Mouse (Mus musculus) lung, postnatal 0 days (tissue): ENCODE data around the gene Nmnat2. TPM values are rescaled to one million over a fixed set of nuclear protein-coding genes. Genes with fewer than 3 reads are reported as not detected.

Source experiments
- ATAC-seq: fragments of 200-750 bp; cut with Nextera tagmentation; 2 replicates; pipeline ENCODE4 v1.8.0; 2017; ENCODE audit warnings: moderate library complexity
- DNase-seq: peaks from one replicate; pipeline ENCODE4 v3.0.0-alpha.2; 2016; ENCODE audit warnings: low spot score
- H3K27ac ChIP-seq: fragments of 300-500 bp; sonication (generic); 2 replicates; pipeline ENCODE4 v1.5.1; 2014; ENCODE audit warnings: antibody characterized with exemption, mild to moderate bottlenecking, low read length, mixed read lengths
- H3K27me3 ChIP-seq: fragments of 300-500 bp; sonication (generic); replicated peaks from 2 replicates; pipeline ENCODE4 v1.6.1; 2014; ENCODE audit warnings: low read length, mixed read lengths; ENCODE audit not compliant: insufficient read depth
- H3K36me3 ChIP-seq: fragments of 300-500 bp; sonication (generic); 2 replicates; pipeline ENCODE4 v1.6.1; 2014; ENCODE audit warnings: low read length, mixed read lengths; ENCODE audit not compliant: insufficient read depth
- H3K4me1 ChIP-seq: fragments of 300-500 bp; sonication (generic); 2 replicates; pipeline ENCODE4 v1.6.1; 2014; ENCODE audit warnings: antibody characterized with exemption, low read depth, low read length, mixed read lengths; ENCODE audit not compliant: insufficient read depth
- H3K4me2 ChIP-seq: fragments of 300-500 bp; sonication (generic); replicated peaks from 2 replicates; pipeline ENCODE4 v1.6.1; 2014; ENCODE audit warnings: low read depth, mild to moderate bottlenecking, low read length, moderate library complexity, mixed read lengths
- H3K4me3 ChIP-seq: fragments of 300-500 bp; sonication (generic); 2 replicates; pipeline ENCODE4 v1.5.1; 2014; ENCODE audit warnings: low read depth, low read length
- H3K9ac ChIP-seq: fragments of 300-500 bp; sonication (generic); replicated peaks from 2 replicates; pipeline ENCODE4 v1.6.1; 2014; ENCODE audit warnings: low read depth, mild to moderate bottlenecking
- H3K9me3 ChIP-seq: fragments of 300-500 bp; sonication (generic); 2 replicates; pipeline ENCODE4 v1.6.1; 2016; ENCODE audit warnings: low read length, mixed read lengths
- CTCF ChIP-seq: IDR thresholded peaks from 2 replicates; pipeline ENCODE4 v1.5.1; 2016; ENCODE audit warnings: antibody characterized with exemption, mild to moderate bottlenecking
- EP300 ChIP-seq: IDR thresholded peaks from 2 replicates; pipeline ENCODE4 v1.6.1; 2016; ENCODE audit warnings: antibody characterized with exemption, mild to moderate bottlenecking, control low read depth
- WGBS: fragments of 180-500 bp; shearing (Covaris S2); extraction: QIAGEN DNeasy Blood & Tissue Kit; methylation state at CpG from one replicate; pipeline ENCODE4 v1.1.7; 2014; 5-methylcytosine and 5-hydroxymethylcytosine counted together
- polyA plus RNA-seq: library from polyadenylated mRNA; unstranded; fragments of >200 nt; fragmentation: Nextera tagmentation; extraction: Ambion mirVana; gene quantifications from 2 replicates; pipeline ENCODE4 v1.2.1, GENCODE M21; 2015

Gene Nmnat2
- polyA plus RNA-seq, 1 experiment from 2014 or later, result 4.8 TPM

DNA sequence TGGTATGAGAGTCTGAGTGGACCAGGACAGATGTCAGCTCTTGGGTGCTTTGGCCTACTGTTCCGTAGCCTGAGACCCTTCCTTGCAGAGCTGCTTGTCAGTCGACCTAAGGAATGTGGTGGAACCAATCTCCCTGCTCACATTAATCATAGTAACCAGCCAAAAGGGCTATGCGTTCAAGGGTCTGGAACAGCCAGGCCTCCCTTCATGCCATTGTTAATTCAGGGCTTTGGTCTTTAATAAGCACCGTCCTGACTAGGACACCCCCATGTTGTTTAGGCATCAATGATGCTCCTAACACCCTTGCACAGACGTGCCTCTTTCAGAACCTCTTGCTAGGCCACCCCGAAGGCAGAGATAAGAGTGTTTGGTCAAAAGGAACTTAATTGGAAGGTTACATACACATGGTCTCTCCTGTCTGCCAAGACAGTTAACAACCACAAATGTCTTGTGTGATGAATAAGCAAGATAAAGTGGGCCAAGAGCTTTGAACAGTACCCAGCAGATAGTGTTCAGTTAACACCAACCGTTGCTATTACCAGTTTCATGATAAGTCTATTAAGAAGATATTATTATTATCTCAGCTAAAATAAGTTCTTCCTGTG, 66.3 kb downstream of the Nmnat2 start:
- Histone ChIP-seq H3K9ac (no peak overlapping the region), H3K36me3 (no peaks in the 10 kb centered on the region), H3K9me3 (no peaks in the 10 kb centered on the region), H3K4me3 (no peak overlapping the region), H3K27ac (no peak overlapping the region), H3K4me1 (no peaks in the 10 kb centered on the region), H3K4me2 (no peak overlapping the region), H3K27me3 (no peaks in the 10 kb centered on the region)
- ATAC-seq (no peak), DNase-seq (no peak)
- 33% methylated on average over 7 of the region's 7 CpGs for WGBS
- no peak for TF ChIP-seq CTCF
- no peak for TF ChIP-seq EP300

DNA sequence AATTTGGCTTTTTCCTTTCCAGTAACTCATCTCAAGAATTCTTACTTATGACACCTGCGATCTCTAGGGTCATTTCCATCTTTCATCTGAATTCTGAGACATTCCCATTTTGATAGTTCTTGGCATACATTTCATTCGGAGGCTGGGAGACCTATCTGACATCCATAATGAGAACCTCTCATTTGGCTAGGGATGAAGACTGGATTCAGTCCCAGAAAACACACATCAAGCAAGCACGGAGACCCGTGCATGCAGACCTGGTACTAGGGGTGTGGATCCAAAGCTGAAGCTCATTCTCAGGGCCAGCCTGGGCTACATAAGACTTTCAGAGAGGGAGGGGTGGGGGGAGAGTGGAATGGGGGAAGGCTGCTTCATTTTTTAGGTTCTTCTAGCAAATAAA, 68.2 kb downstream of the Nmnat2 start:
- ATAC-seq, result no peak
- WGBS, result 67% methylated on average over 4 of the region's 4 CpGs

DNA sequence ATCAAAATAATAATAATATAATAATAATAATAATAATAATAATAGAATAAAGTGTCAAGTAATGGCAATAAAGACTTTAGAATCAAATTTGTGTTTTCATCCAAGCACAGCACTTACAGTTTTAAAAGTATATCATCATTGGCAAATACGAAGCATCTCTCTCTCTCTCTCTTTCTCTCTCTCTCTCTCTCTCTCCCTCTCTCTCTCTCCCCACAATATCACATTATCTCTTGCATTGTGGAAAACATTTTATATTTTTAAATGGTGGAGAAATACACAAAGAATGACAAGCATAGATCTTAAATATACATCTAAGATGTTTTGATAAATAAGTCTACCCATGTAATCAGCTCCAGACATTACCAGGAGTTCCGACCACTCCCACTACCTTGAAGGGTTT, 69.1 kb downstream of the Nmnat2 start:
- ATAC-seq, result no peak
- no peaks in the 10 kb centered on the region for H3K9me3 ChIP-seq
- no peak for DNase-seq
- H3K27me3 ChIP-seq, result no peaks in the 10 kb centered on the region
- no peak overlapping the region for H3K4me3 ChIP-seq
- WGBS, result 89% methylated on average over 2 of the region's 2 CpGs
- H3K36me3 ChIP-seq, result no peaks in the 10 kb centered on the region
- no peak overlapping the region for H3K27ac ChIP-seq
- H3K4me1 ChIP-seq, result no peaks in the 10 kb centered on the region
- no peak overlapping the region for H3K9ac ChIP-seq
- no peak overlapping the region for H3K4me2 ChIP-seq
- TF ChIP-seq EP300, result no peak
- TF ChIP-seq CTCF, result no peak

More for the DNA sequence above, 68.2 kb downstream of the Nmnat2 start:
- TF ChIP-seq EP300, result no peak
- TF ChIP-seq CTCF, result no peak
- no peak overlapping the region for H3K9ac ChIP-seq
- H3K4me3 ChIP-seq, result no peak overlapping the region
- no peaks in the 10 kb centered on the region for H3K9me3 ChIP-seq
- no peak overlapping the region for H3K4me2 ChIP-seq
- no peak overlapping the region for H3K27ac ChIP-seq
- no peaks in the 10 kb centered on the region for H3K27me3 ChIP-seq
- H3K36me3 ChIP-seq, result no peaks in the 10 kb centered on the region
- no peak for DNase-seq
- H3K4me1 ChIP-seq, result no peaks in the 10 kb centered on the region

DNA sequence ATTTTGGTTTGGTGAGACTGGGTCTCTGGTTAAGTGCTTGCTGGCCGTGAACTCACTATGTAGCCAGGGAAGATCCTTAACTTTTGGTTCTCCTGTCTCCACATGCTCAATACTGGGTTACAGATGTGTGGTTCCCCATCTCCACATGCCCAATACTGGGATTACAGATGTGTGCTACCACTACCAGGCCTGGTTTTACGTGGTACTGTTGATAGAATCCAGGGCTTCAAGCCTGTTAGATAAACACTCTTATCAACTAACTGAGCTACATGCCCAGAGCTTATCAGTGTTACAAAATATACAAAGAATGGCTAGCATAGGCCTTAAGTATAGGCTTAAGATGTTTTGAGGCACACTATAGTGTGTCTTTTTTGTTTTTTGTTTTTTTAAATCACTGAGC, 69.7 kb downstream of the Nmnat2 start:
- no peak for ATAC-seq
- whole genome bisulfite sequencing, result 42% methylated on average over 2 of the region's 2 CpGs

DNA sequence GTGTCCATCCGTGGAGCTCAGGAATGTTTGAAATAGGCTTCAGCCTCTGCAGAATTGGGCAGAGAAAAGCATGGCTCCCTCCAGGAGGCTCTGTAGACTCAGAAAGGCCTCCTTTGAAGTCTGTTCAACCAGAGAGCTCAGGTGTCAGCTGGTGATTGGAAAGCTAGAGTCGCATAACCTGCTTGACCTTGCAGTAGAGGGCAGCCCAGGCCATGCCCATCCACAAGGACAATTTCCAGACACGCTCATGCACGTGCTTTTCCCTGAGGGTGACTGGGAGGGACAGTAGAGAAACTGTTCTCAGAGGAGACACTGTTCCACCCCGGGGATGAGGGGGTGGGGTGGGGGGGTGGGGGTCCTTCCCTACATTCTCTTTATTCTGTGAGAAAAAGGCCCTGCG, 76.6 kb downstream of the Nmnat2 start:
- 61% methylated on average over 6 of the region's 6 CpGs for WGBS
- H3K9ac ChIP-seq, result no peak overlapping the region
- H3K9me3 ChIP-seq, result no peaks in the 10 kb centered on the region
- no peaks in the 10 kb centered on the region for H3K36me3 ChIP-seq
- ATAC-seq (no peak), DNase-seq (no peak)
- no peak overlapping the region for H3K4me2 ChIP-seq
- H3K27me3 ChIP-seq, result no peaks in the 10 kb centered on the region
- H3K4me3 ChIP-seq, result no peak overlapping the region
- H3K27ac ChIP-seq, result no peak overlapping the region
- 0 out of 2 replicates have a peak, but pooled peaks cover 3% of the 10 kb centered on the region for H3K4me1 ChIP-seq
- TF ChIP-seq EP300 (no peak), CTCF (no peak)

More for the DNA sequence above, 69.7 kb downstream of the Nmnat2 start:
- no peaks in the 10 kb centered on the region for H3K27me3 ChIP-seq
- no peaks in the 10 kb centered on the region for H3K9me3 ChIP-seq
- H3K27ac ChIP-seq, result no peak overlapping the region
- no peak overlapping the region for H3K9ac ChIP-seq
- no peak overlapping the region for H3K4me2 ChIP-seq
- TF ChIP-seq CTCF (no peak), EP300 (no peak)
- no peaks in the 10 kb centered on the region for H3K36me3 ChIP-seq
- H3K4me3 ChIP-seq, result no peak overlapping the region
- no peak for DNase-seq
- no peaks in the 10 kb centered on the region for H3K4me1 ChIP-seq

DNA sequence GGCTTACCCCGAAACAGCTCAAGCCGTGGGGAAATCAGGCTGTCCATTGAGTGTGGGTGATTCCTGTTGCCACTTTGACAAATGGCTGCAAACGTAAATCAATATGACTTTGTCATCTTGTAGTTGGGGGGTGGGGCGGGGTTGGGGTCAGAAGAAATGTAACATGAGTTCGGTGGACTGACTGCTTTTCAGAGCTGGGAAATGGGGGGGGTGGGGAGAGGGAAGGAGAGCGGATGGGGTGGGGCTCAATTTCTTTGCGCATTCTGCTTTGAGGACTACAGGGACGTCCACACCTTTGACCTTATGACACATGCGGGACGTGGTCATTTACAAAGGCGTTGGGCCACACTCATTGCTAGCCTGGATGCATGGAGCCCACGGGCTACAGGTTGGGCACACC, 77.2 kb downstream of the Nmnat2 start:
- no peak for ATAC-seq
- no peak for DNase-seq
- H3K9me3 ChIP-seq, result no peaks in the 10 kb centered on the region
- no peak overlapping the region for H3K9ac ChIP-seq
- no peak overlapping the region for H3K4me2 ChIP-seq
- whole genome bisulfite sequencing, result 68% methylated on average over 12 of the region's 12 CpGs
- no peaks in the 10 kb centered on the region for H3K36me3 ChIP-seq
- 0 out of 2 replicates have a peak, but pooled peaks cover 3% of the 10 kb centered on the region for H3K4me1 ChIP-seq
- H3K4me3 ChIP-seq, result no peak overlapping the region
- no peak overlapping the region for H3K27ac ChIP-seq
- no peak for TF ChIP-seq CTCF
- TF ChIP-seq EP300, result no peak
- H3K27me3 ChIP-seq, result no peaks in the 10 kb centered on the region
